Mouse (Mus musculus): ENCODE results near the gene Stum. TPM values are rescaled to one million over a fixed set of nuclear protein-coding genes. Genes with fewer than 3 reads are reported as not detected.
A peak's percentile ranks its signal among the peaks of the same experiment; 100 is the strongest.

Gene Stum
- polyA plus RNA-seq, 1 experiment from 2014 or later: 1.6 TPM

GRCm38 (mm10) chr1:180458274-180458673, 25.0 kb downstream of the Stum start:
- Histone ChIP-seq H3K27ac (no peak overlapping the region), H3K9ac (no peak overlapping the region), H3K4me1 (peaks cover 10% of the 10 kb centered on the region; the same call in 1 of the 2 replicates), H3K4me3 (replicated peaks) (no peak overlapping the region), H3K9me3 (no peaks in the 10 kb centered on the region), H3K36me3 (no peaks in the 10 kb centered on the region), H3K4me2 (no peak overlapping the region), H3K27me3 (replicated peaks) (no peaks in the 10 kb centered on the region)
- no peak for ATAC-seq (ENCODE audit: insufficient read depth, low FRiP score, low read depth)
- WGBS: 51% methylated on average over 6 of the region's 6 CpGs

DNA sequence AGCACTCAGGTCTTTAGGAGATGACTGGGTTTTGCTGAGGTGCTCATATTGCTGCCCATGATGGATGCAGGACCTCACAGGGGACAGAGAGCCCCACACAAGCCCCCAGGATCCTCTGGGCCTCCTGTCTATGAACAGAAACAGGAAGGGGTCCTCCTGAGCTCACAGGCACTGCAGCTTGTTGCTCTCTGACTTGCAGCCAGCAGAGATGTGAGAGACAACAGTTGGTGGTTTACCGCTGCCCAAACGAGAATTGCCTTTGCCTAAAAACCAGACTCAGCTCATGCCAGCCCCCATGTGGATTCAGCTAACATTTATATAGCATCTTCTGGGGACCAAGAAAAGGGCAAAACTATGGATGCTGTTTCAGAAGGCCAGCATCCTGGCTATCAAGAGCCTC, 33.7 kb downstream of the Stum start:
- Histone ChIP-seq H3K4me2 (no peak overlapping the region), H3K9ac (no peak overlapping the region), H3K36me3 (no peaks in the 10 kb centered on the region), H3K9me3 (no peaks in the 10 kb centered on the region), H3K4me1 (no peaks in the 10 kb centered on the region), H3K27me3 (replicated peaks) (no peaks in the 10 kb centered on the region), H3K27ac (no peak overlapping the region), H3K4me3 (replicated peaks) (no peak overlapping the region)
- 79% methylated on average over 2 of the region's 2 CpGs for WGBS
- no peak for ATAC-seq (ENCODE audit: insufficient read depth, low FRiP score, low read depth)

DNA sequence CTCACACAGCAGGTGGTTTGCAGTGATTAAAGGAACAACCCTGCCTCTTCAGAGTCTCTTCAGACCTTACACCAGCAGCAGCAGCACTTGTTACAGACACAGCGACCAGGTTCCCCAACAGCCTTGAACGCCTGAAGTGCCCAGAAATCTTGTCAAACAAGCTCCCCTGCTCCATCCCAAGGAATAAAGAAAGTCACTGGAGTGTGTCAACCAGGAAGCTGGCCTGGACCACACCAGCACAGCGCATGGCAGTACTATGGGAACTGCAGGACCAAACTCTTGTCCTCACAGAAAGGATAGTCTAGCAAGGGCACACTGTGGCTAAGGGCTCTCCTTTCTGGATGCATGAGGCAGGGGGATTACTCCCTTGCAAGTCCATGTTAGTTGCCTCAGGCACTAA, 38.9 kb downstream of the Stum start:
- Histone ChIP-seq H3K27ac (no peak overlapping the region), H3K27me3 (replicated peaks) (no peaks in the 10 kb centered on the region), H3K9me3 (no peaks in the 10 kb centered on the region), H3K9ac (no peak overlapping the region), H3K36me3 (no peaks in the 10 kb centered on the region), H3K4me3 (replicated peaks) (no peak overlapping the region), H3K4me2 (no peak overlapping the region), H3K4me1 (no peaks in the 10 kb centered on the region)
- ATAC-seq (ENCODE audit: insufficient read depth, low FRiP score, low read depth): no peak
- 55% methylated on average over 3 of the region's 3 CpGs for WGBS

DNA sequence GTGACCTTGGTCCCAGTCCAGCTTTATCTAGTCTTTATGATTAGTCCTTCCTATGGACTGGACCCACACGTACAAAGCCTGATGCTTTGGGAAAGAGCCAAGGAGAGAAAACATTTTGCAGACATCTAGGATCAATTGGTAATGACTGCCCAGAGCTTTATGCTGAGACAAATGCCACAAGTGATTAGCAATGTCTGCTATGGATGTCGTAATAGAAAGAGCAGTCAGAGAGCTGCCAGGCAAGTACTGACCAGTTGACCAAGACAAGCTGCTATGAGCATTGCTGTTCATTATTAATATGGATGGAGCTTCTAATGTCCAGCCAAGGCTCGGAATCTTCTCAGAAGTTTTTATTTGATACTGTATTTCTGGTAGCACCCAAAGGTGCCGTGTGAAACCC, 43.8 kb downstream of the Stum start:
- H3K4me2 ChIP-seq: no peak overlapping the region
- H3K27ac ChIP-seq: no peak overlapping the region
- WGBS: 73% methylated on average over 4 of the region's 4 CpGs
- no peaks in the 10 kb centered on the region for H3K27me3 ChIP-seq (replicated peaks)
- no peak overlapping the region for H3K9ac ChIP-seq
- H3K9me3 ChIP-seq: no peaks in the 10 kb centered on the region
- ATAC-seq (ENCODE audit: insufficient read depth, low FRiP score, low read depth): no peak
- H3K36me3 ChIP-seq: no peaks in the 10 kb centered on the region
- H3K4me1 ChIP-seq: no peaks in the 10 kb centered on the region; the same call in 1 of the 2 replicates
- H3K4me3 ChIP-seq (replicated peaks): no peak overlapping the region

GRCm38 (mm10) chr1:180434925-180435324, 48.4 kb downstream of the Stum start:
- H3K4me1 ChIP-seq: peaks cover 6% of the 10 kb centered on the region; the same call in 1 of the 2 replicates
- H3K27me3 ChIP-seq (replicated peaks): peaks cover 3% of the 10 kb centered on the region; the same call in 1 of the 2 replicates
- WGBS: 10% methylated on average over 9 of the region's 9 CpGs
- H3K27ac ChIP-seq: no peak overlapping the region
- no peak overlapping the region for H3K4me2 ChIP-seq
- no peaks in the 10 kb centered on the region for H3K9me3 ChIP-seq
- no peaks in the 10 kb centered on the region for H3K36me3 ChIP-seq
- H3K4me3 ChIP-seq (replicated peaks): no peak overlapping the region
- ATAC-seq (ENCODE audit: insufficient read depth, low FRiP score, low read depth): no peak
- no peak overlapping the region for H3K9ac ChIP-seq

GRCm38 (mm10) chr1:180433796-180434566, 49.3 kb downstream of the Stum start:
- H3K9me3 ChIP-seq: no peaks in the 10 kb centered on the region
- no peak overlapping the region for H3K9ac ChIP-seq
- H3K36me3 ChIP-seq: no peaks in the 10 kb centered on the region
- WGBS: 18% methylated on average over 7 of the region's 7 CpGs
- no peak overlapping the region for H3K4me2 ChIP-seq
- peaks cover 6% of the 10 kb centered on the region; the same call in 1 of the 2 replicates for H3K4me1 ChIP-seq
- ATAC-seq (ENCODE audit: insufficient read depth, low FRiP score, low read depth): peak; percentile 78
- no peak overlapping the region for H3K4me3 ChIP-seq (replicated peaks)
- peaks cover 3% of the 10 kb centered on the region; the same call in 1 of the 2 replicates for H3K27me3 ChIP-seq (replicated peaks)
- H3K27ac ChIP-seq: no peak overlapping the region

- Histone ChIP-seq H3K9me3 (no peaks in the 10 kb centered on the region), H3K36me3 (no peaks in the 10 kb centered on the region), H3K27ac (no peak overlapping the region), H3K4me3 (replicated peaks) (peak overlapping the region; percentile 14; the same call in 1 of the 2 replicates), H3K4me2 (peak overlapping the region; percentile 46), H3K4me1 (peaks cover 6% of the 10 kb centered on the region), H3K9ac (no peak overlapping the region), H3K27me3 (replicated peaks) (peaks cover 3% of the 10 kb centered on the region; the same call in 1 of the 2 replicates)
- WGBS: 3% methylated on average over 16 of the region's 16 CpGs
- no peak for ATAC-seq (ENCODE audit: insufficient read depth, low FRiP score, low read depth)
These were observed 50.2 kb downstream of the Stum start for GRCm38 (mm10) chr1:180433098-180433538.

- H3K4me2 ChIP-seq: no peak overlapping the region
- no peak for ATAC-seq (ENCODE audit: insufficient read depth, low FRiP score, low read depth)
- no peak overlapping the region for H3K9ac ChIP-seq
- H3K4me1 ChIP-seq: peaks cover 15% of the 10 kb centered on the region
- no peak overlapping the region for H3K4me3 ChIP-seq (replicated peaks)
- no peak overlapping the region for H3K27ac ChIP-seq
- no peaks in the 10 kb centered on the region for H3K36me3 ChIP-seq
- peaks cover 3% of the 10 kb centered on the region; the same call in 1 of the 2 replicates for H3K27me3 ChIP-seq (replicated peaks)
- no peaks in the 10 kb centered on the region for H3K9me3 ChIP-seq
- WGBS: 62% methylated on average over 12 of the region's 12 CpGs
These were observed 51.5 kb downstream of the Stum start for GRCm38 (mm10) chr1:180431833-180432232.

DNA sequence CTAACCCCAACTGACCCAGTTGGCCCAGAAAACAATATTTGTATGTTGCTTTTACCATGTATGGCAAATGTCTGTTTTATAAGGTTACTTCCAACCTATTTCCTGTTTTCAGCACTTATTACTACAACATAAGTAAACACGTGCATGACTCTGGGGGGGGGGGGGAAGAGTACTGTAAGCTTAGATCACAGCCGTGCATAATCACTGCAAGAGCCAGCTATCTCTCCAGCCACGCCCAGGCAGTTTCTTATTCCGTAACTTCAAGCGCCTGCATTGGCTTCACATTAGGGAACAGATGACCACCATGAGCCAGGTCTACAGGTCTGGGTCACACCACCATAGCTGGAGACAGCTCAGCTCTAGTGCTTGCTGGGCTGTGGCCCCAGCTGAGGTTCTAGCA, 53.5 kb downstream of the Stum start:
- H3K36me3 ChIP-seq: no peaks in the 10 kb centered on the region
- H3K9ac ChIP-seq: no peak overlapping the region
- no peaks in the 10 kb centered on the region for H3K9me3 ChIP-seq
- H3K4me3 ChIP-seq (replicated peaks): no peak overlapping the region
- H3K4me2 ChIP-seq: no peak overlapping the region
- peaks cover 15% of the 10 kb centered on the region for H3K4me1 ChIP-seq
- H3K27me3 ChIP-seq (replicated peaks): peaks cover 3% of the 10 kb centered on the region; the same call in 1 of the 2 replicates
- H3K27ac ChIP-seq: no peak overlapping the region
- no peak for ATAC-seq (ENCODE audit: insufficient read depth, low FRiP score, low read depth)
- 52% methylated on average over 5 of the region's 5 CpGs for WGBS

DNA sequence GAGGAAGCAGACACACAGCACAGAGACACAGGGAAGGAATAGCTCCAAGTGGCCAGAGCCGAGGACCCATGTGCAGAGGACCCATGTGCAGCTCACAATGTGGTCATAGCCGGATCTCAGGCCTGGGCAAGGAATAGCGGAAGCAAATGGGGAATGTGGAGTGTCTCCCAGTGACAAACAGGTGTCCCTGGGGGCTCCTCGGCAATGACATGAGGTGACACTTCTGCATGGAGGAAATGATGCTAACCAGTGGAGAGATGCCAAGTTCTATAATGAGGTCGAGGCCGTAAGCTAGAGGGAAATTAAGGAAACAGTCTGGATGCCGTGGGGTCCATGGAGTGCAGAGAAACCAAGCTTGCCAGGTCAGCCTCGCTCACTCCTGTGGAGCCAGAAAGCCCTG, 54.4 kb downstream of the Stum start:
- peaks cover 15% of the 10 kb centered on the region for H3K4me1 ChIP-seq
- H3K9me3 ChIP-seq: no peaks in the 10 kb centered on the region
- H3K4me3 ChIP-seq (replicated peaks): no peak overlapping the region
- no peaks in the 10 kb centered on the region for H3K36me3 ChIP-seq
- H3K27ac ChIP-seq: no peak overlapping the region
- H3K9ac ChIP-seq: no peak overlapping the region; the same call in 1 of the 2 replicates
- WGBS: 77% methylated on average over 8 of the region's 8 CpGs
- no peak for ATAC-seq (ENCODE audit: insufficient read depth, low FRiP score, low read depth)
- no peak overlapping the region for H3K4me2 ChIP-seq
- peaks cover 3% of the 10 kb centered on the region; the same call in 1 of the 2 replicates for H3K27me3 ChIP-seq (replicated peaks)

- H3K27ac ChIP-seq: peak overlapping the region; percentile 50
- no peak overlapping the region for H3K9ac ChIP-seq
- no peaks in the 10 kb centered on the region for H3K36me3 ChIP-seq
- 13% methylated on average over 9 of the region's 9 CpGs for WGBS
- peaks cover 15% of the 10 kb centered on the region for H3K4me1 ChIP-seq
- no peak overlapping the region for H3K4me2 ChIP-seq
- H3K4me3 ChIP-seq (replicated peaks): no peak overlapping the region
- H3K27me3 ChIP-seq (replicated peaks): peaks cover 3% of the 10 kb centered on the region; the same call in 1 of the 2 replicates
- ATAC-seq (ENCODE audit: insufficient read depth, low FRiP score, low read depth): no peak
- no peaks in the 10 kb centered on the region for H3K9me3 ChIP-seq
These were observed 55.1 kb downstream of the Stum start for GRCm38 (mm10) chr1:180428101-180428712.

DNA sequence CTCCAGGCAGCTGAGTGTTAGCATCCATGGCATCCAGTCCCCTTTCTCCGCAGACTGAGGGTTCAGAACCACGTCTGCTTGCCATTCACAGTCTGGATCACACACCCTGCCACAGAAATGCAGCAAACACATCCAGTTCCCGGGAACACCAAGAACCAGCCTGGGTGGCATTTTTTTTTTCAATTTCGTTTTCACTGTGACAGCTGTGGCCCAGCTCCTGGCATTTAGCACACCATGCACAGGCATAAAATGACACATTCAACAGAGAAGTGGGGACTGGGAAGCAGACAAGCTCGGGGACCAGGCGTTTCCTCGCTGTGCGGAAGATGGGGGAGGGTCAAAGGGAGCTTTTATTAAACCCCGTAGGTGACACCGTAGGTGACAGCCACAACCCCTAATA, 55.6 kb downstream of the Stum start:
- no peaks in the 10 kb centered on the region for H3K36me3 ChIP-seq
- WGBS: 47% methylated on average over 10 of the region's 10 CpGs
- no peak for ATAC-seq (ENCODE audit: insufficient read depth, low FRiP score, low read depth)
- H3K27ac ChIP-seq: peak overlapping the region; percentile 50
- H3K27me3 ChIP-seq (replicated peaks): no peaks in the 10 kb centered on the region
- H3K4me1 ChIP-seq: peaks cover 17% of the 10 kb centered on the region
- H3K4me3 ChIP-seq (replicated peaks): no peak overlapping the region
- no peak overlapping the region for H3K4me2 ChIP-seq
- no peak overlapping the region for H3K9ac ChIP-seq
- no peaks in the 10 kb centered on the region for H3K9me3 ChIP-seq
